Mouse (Mus musculus) C2C12 (cell line): Measurements from ENCODE around the gene Wfdc12. TPM values are rescaled to one million over a fixed set of nuclear protein-coding genes. Genes with fewer than 3 reads are reported as not detected.

Source experiments
- H3K27me3 ChIP-seq: one replicate; pipeline ENCODE4 v1.6.1; 2011; ENCODE audit not compliant: control insufficient read depth, insufficient read depth, insufficient read length
- H3K36me3 ChIP-seq: one replicate; pipeline ENCODE4 v1.6.1; 2011; ENCODE audit not compliant: control insufficient read depth, insufficient read depth
- H3K4me3 ChIP-seq: one replicate; pipeline ENCODE4 v1.5.1; 2011; ENCODE audit warnings: mild to moderate bottlenecking, control low read depth; ENCODE audit not compliant: poor library complexity, insufficient read depth, severe bottlenecking
- H3K79me2 ChIP-seq: one replicate; pipeline ENCODE4 v1.6.1; 2011; ENCODE audit not compliant: control insufficient read depth, insufficient read depth
- H3K79me3 ChIP-seq: one replicate; pipeline ENCODE4 v1.6.1; 2011; ENCODE audit warnings: low read depth, control low read depth
- H3ac ChIP-seq: one replicate; pipeline ENCODE3; 2011; ENCODE audit warnings: low read depth; ENCODE audit not compliant: control insufficient read depth, insufficient read length
- CEBPB ChIP-seq: IDR thresholded peaks from one replicate; pipeline ENCODE4 v1.6.1; 2011; ENCODE audit warnings: low read depth, mild to moderate bottlenecking, control low read depth, moderate library complexity
- CTCF ChIP-seq: IDR thresholded peaks from one replicate; pipeline ENCODE4 v1.5.1; 2011; ENCODE audit not compliant: control insufficient read depth, insufficient read depth, insufficient read length
- FOSL1 ChIP-seq: IDR thresholded peaks from one replicate; pipeline ENCODE4 v1.8.0; 2011; ENCODE audit warnings: mild to moderate bottlenecking, low read length; ENCODE audit not compliant: poor library complexity, insufficient read depth, severe bottlenecking
- MAX ChIP-seq: IDR thresholded peaks from one replicate; pipeline ENCODE4 v1.6.1; 2011; ENCODE audit warnings: mild to moderate bottlenecking, control low read depth
- MYOD1 ChIP-seq: IDR thresholded peaks from one replicate; pipeline ENCODE4 v1.6.1; 2011; ENCODE audit warnings: low read depth; ENCODE audit not compliant: control insufficient read depth, insufficient read length
- MYOG ChIP-seq: IDR thresholded peaks from one replicate; pipeline ENCODE4 v1.6.1; 2011; ENCODE audit not compliant: control insufficient read depth, insufficient read length; ENCODE audit errors: extremely low read depth
- USF1 ChIP-seq: IDR thresholded peaks from one replicate; pipeline ENCODE4 v1.6.1; 2011; ENCODE audit warnings: low read depth, mild to moderate bottlenecking, control low read depth, moderate library complexity
- polyA plus RNA-seq: library from polyadenylated mRNA; unstranded; fragments of >200 nt; fragmentation: generic; extraction: Trizol; gene quantifications from one replicate; pipeline ENCODE4 v1.2.1, GENCODE M21; 2012; ENCODE audit warnings: missing spikeins

Wfdc12 gene
- polyA plus RNA-seq, 1 experiment, result not detected

- Histone ChIP-seq H3K4me3 (no peak overlapping the region), H3ac (no peak overlapping the region), H3K79me3 (no peaks in the 10 kb centered on the region), H3K36me3 (no peaks in the 10 kb centered on the region), H3K27me3 (peaks cover 73% of the 10 kb centered on the region), H3K79me2 (no peaks in the 10 kb centered on the region)
- no peak for TF ChIP-seq MYOD1
- no peak for TF ChIP-seq CTCF
- no peak for TF ChIP-seq MYOG
- no peak for TF ChIP-seq MAX
- TF ChIP-seq FOSL1, result no peak
- no peak for TF ChIP-seq USF1
Observed at GRCm38 (mm10) chr2:164173394-164173793, 17.0 kb downstream of the Wfdc12 start.

GRCm38 (mm10) chr2:164170902-164171301 is 19.5 kb downstream of the Wfdc12 start, which contains the start of gene Kcns1:
TSS of gene Kcns1 (minus strand) at chr2:164171113.
- Histone ChIP-seq H3K79me2 (no peaks in the 10 kb centered on the region), H3K36me3 (no peaks in the 10 kb centered on the region), H3K27me3 (peaks cover 70% of the 10 kb centered on the region), H3K79me3 (no peaks in the 10 kb centered on the region), H3ac (no peak within 1 kb of the TSS), H3K4me3 (no peak within 1 kb of the TSS)
- TF ChIP-seq MYOG, result no peak
- TF ChIP-seq USF1, result no peak
- TF ChIP-seq MYOD1, result no peak
- TF ChIP-seq CEBPB, result no peak
- TF ChIP-seq MAX, result no peak
- no peak for TF ChIP-seq CTCF
- TF ChIP-seq FOSL1, result no peak

- no peak for TF ChIP-seq MAX
- no peak for TF ChIP-seq USF1
- TF ChIP-seq MYOD1, result no peak
- no peak for TF ChIP-seq CEBPB
- TF ChIP-seq FOSL1, result no peak
- TF ChIP-seq MYOG, result no peak
- TF ChIP-seq CTCF, result no peak
- no peaks in the 10 kb centered on the region for H3K79me3 ChIP-seq
- H3K27me3 ChIP-seq, result peaks cover 72% of the 10 kb centered on the region
- no peak overlapping the region for H3K4me3 ChIP-seq
- H3K79me2 ChIP-seq, result no peaks in the 10 kb centered on the region
- H3ac ChIP-seq, result no peak overlapping the region
- no peaks in the 10 kb centered on the region for H3K36me3 ChIP-seq
Observed at GRCm38 (mm10) chr2:164170326-164170725, 20.1 kb downstream of the Wfdc12 start.

- no peak overlapping the region for H3K4me3 ChIP-seq
- H3K79me2 ChIP-seq, result no peaks in the 10 kb centered on the region
- peaks cover 66% of the 10 kb centered on the region for H3K27me3 ChIP-seq
- no peaks in the 10 kb centered on the region for H3K79me3 ChIP-seq
- H3K36me3 ChIP-seq, result no peaks in the 10 kb centered on the region
- H3ac ChIP-seq, result no peak overlapping the region
- TF ChIP-seq MAX, result no peak
- no peak for TF ChIP-seq MYOD1
- no peak for TF ChIP-seq MYOG
- no peak for TF ChIP-seq FOSL1
- no peak for TF ChIP-seq USF1
- TF ChIP-seq CEBPB, result no peak
- TF ChIP-seq CTCF, result no peak
Observed at GRCm38 (mm10) chr2:164168571-164168946, 21.8 kb downstream of the Wfdc12 start.

- Histone ChIP-seq H3K27me3 (peaks cover 60% of the 10 kb centered on the region), H3K79me2 (no peaks in the 10 kb centered on the region), H3ac (no peak overlapping the region), H3K79me3 (no peaks in the 10 kb centered on the region), H3K4me3 (no peak overlapping the region), H3K36me3 (no peaks in the 10 kb centered on the region)
- no peak for TF ChIP-seq CTCF
- no peak for TF ChIP-seq MAX
- TF ChIP-seq USF1, result no peak
- no peak for TF ChIP-seq FOSL1
- TF ChIP-seq MYOD1, result no peak
- no peak for TF ChIP-seq CEBPB
- no peak for TF ChIP-seq MYOG
Observed at GRCm38 (mm10) chr2:164167752-164168570, 22.4 kb downstream of the Wfdc12 start.
